Mouse (Mus musculus): ENCODE measurements at regions not wholly inside any gene's neighbourhood (a gene's known extent, or its start where the extent isn't known, plus 50 kb on each side); places are given as distances from the start of the nearest gene placed in this dataset.

DNA sequence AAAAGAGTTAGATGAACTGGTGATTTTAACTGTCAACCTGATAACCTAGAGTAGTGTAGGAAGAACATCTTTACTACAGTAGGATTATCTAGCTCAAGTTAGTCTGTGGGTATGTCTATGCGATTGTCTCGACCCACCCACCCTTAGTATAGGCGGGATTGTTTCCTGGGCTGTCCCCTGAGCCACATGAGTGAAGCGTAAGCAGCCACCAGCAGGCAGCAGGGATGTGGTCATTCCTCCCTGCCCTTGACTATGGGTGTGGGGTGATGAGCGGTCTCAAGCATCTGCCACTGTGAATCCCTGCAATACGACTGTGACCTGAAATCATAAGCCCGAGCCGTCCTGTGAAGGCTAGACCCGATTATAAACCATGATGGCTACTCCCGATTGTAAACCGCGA, 184.9 kb downstream of the Unc5cl start:
- no peaks in the 10 kb centered on the region for H3K27me3 ChIP-seq (ENCODE audit: control insufficient read depth, insufficient read depth, low read depth, low read length)
- H3K4me2 ChIP-seq (ENCODE audit: low read depth, low read length) = no peak overlapping the region
- H3K27ac ChIP-seq (ENCODE audit: low read length) = no peak overlapping the region
- H3K9me3 ChIP-seq (replicated peaks; ENCODE audit: control insufficient read depth, low read length) = no peaks in the 10 kb centered on the region
- no peaks in the 10 kb centered on the region for H3K4me1 ChIP-seq (ENCODE audit: control insufficient read depth, low read depth, low read length)
- H3K4me3 ChIP-seq (ENCODE audit: low read depth, low read length) = no peak overlapping the region
- no peak for ATAC-seq (ENCODE audit: low read depth)
- 75% methylated on average over 12 of the region's 12 CpGs for WGBS (ENCODE audit: insufficient replicate concordance)
- H3K36me3 ChIP-seq (ENCODE audit: control insufficient read depth, insufficient read depth) = no peaks in the 10 kb centered on the region
- H3K9ac ChIP-seq (ENCODE audit: low read depth, low read length) = no peak overlapping the region

- Histone ChIP-seq H3K36me3 (ENCODE audit: control insufficient read depth, insufficient read depth) (no peaks in the 10 kb centered on the region), H3K27me3 (ENCODE audit: control insufficient read depth, insufficient read depth, low read depth, low read length) (no peaks in the 10 kb centered on the region), H3K27ac (ENCODE audit: low read length) (no peak overlapping the region), H3K9ac (ENCODE audit: low read depth, low read length) (no peak overlapping the region), H3K4me3 (ENCODE audit: low read depth, low read length) (no peak overlapping the region), H3K4me2 (ENCODE audit: low read depth, low read length) (no peak overlapping the region), H3K9me3 (replicated peaks; ENCODE audit: control insufficient read depth, low read length) (no peaks in the 10 kb centered on the region), H3K4me1 (ENCODE audit: control insufficient read depth, low read depth, low read length) (no peaks in the 10 kb centered on the region)
- WGBS (ENCODE audit: insufficient replicate concordance) = 26% methylated on average over 5 of the region's 5 CpGs
- no peak for ATAC-seq (ENCODE audit: low read depth)
Observed at GRCm38 (mm10) chr17:48643533-48644019, 188.9 kb downstream of the Unc5cl start.

- H3K27me3 ChIP-seq (ENCODE audit: control insufficient read depth, insufficient read depth, low read depth, low read length) = no peaks in the 10 kb centered on the region
- H3K9ac ChIP-seq (ENCODE audit: low read depth, low read length) = no peak overlapping the region
- 66% methylated on average over 1 of the region's 1 CpGs for WGBS (ENCODE audit: insufficient replicate concordance)
- no peak overlapping the region for H3K4me2 ChIP-seq (ENCODE audit: low read depth, low read length)
- no peak overlapping the region for H3K4me3 ChIP-seq (ENCODE audit: low read depth, low read length)
- H3K9me3 ChIP-seq (replicated peaks; ENCODE audit: control insufficient read depth, low read length) = no peaks in the 10 kb centered on the region
- H3K4me1 ChIP-seq (ENCODE audit: control insufficient read depth, low read depth, low read length) = no peaks in the 10 kb centered on the region
- ATAC-seq (ENCODE audit: low read depth) = no peak
- no peaks in the 10 kb centered on the region for H3K36me3 ChIP-seq (ENCODE audit: control insufficient read depth, insufficient read depth)
- no peak overlapping the region for H3K27ac ChIP-seq (ENCODE audit: low read length)
Observed at GRCm38 (mm10) chr17:48645056-48645455, 190.4 kb downstream of the Unc5cl start.

DNA sequence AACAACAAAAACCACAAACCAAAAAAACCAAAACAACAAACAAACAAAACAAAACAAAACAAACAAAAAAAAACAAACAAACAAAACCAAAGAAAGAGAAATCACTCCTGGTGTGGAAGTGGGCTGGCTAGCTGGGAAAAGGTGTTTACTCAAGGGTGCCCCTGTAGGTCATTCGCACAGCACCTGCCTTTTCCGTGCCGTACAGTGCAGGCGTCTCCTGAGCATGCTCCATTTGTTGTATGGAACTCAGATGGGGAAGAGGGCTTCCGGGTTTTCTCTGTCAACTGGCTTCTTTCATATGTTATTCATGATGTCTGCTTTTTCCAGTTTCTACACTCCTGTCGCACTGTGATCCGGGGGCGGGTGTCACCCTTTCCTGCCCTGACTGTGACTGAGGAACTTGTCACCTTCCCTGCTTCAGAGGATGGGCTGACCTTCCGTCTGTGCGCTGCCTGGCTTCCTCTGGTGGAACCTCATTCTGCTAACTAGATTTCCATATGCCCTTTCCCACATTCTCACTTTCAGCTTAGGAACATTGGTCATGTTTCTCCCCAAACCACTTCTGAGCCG, 192.0 kb downstream of the Unc5cl start:
- WGBS (ENCODE audit: insufficient replicate concordance) = 31% methylated on average over 11 of the region's 11 CpGs
- Histone ChIP-seq H3K27ac (ENCODE audit: low read length) (no peak overlapping the region), H3K4me3 (ENCODE audit: low read depth, low read length) (no peak overlapping the region), H3K36me3 (ENCODE audit: control insufficient read depth, insufficient read depth) (no peaks in the 10 kb centered on the region), H3K9ac (ENCODE audit: low read depth, low read length) (no peak overlapping the region), H3K27me3 (ENCODE audit: control insufficient read depth, insufficient read depth, low read depth, low read length) (no peaks in the 10 kb centered on the region), H3K9me3 (replicated peaks; ENCODE audit: control insufficient read depth, low read length) (no peaks in the 10 kb centered on the region), H3K4me1 (ENCODE audit: control insufficient read depth, low read depth, low read length) (no peaks in the 10 kb centered on the region), H3K4me2 (ENCODE audit: low read depth, low read length) (0 out of 2 replicates have a peak overlapping the region, but pooled peaks have one; percentile 15)
- ATAC-seq (ENCODE audit: low read depth) = no peak

DNA sequence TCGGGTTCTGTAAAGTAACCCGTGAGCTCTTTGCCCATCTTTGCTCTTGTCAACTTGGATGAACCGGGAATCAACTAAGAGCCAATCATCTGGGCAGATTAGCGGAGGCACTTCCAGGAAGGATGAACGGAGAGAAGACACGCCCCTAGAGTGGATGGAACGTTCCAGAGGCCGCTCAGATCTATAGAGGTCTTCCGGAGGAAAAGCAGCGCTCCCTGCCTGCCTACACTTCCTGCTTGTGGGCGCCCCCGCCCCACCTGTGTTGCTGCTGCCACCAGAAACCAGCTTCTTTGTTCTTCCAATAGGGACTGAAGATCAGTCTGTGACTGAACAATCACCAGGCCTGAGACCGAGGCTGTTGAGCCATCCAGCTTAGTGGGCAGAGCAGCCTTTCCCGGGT, 192.7 kb downstream of the Unc5cl start:
- H3K27ac ChIP-seq (ENCODE audit: low read length) = no peak overlapping the region
- no peak for ATAC-seq (ENCODE audit: low read depth)
- H3K27me3 ChIP-seq (ENCODE audit: control insufficient read depth, insufficient read depth, low read depth, low read length) = no peaks in the 10 kb centered on the region
- H3K4me1 ChIP-seq (ENCODE audit: control insufficient read depth, low read depth, low read length) = no peaks in the 10 kb centered on the region
- H3K36me3 ChIP-seq (ENCODE audit: control insufficient read depth, insufficient read depth) = no peaks in the 10 kb centered on the region
- no peak overlapping the region for H3K4me3 ChIP-seq (ENCODE audit: low read depth, low read length)
- H3K9me3 ChIP-seq (replicated peaks; ENCODE audit: control insufficient read depth, low read length) = no peaks in the 10 kb centered on the region
- WGBS (ENCODE audit: insufficient replicate concordance) = 31% methylated on average over 14 of the region's 14 CpGs
- peak overlapping the region; percentile 15 for H3K4me2 ChIP-seq (ENCODE audit: low read depth, low read length)
- H3K9ac ChIP-seq (ENCODE audit: low read depth, low read length) = no peak overlapping the region

DNA sequence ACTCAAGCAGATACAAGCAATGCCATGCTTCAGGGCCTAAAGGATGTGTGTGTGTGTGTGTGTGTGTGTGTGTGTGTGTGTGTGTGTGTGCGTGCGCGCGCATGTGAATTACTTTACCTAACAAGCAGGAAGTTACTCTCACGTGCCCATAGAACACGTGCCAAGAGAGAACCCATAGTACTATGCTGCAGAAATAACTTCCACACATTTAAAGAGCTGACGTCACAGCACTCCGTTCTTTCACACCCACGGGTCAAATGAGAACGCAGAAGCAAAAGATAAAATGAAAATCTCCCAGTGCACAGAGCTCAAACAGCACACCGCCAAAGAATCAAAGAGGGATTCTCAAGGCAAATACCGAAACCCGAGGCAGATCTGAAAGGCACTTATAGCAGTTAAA, 195.9 kb downstream of the Unc5cl start:
- Histone ChIP-seq H3K4me2 (ENCODE audit: low read depth, low read length) (no peak overlapping the region), H3K36me3 (ENCODE audit: control insufficient read depth, insufficient read depth) (no peaks in the 10 kb centered on the region), H3K9me3 (replicated peaks; ENCODE audit: control insufficient read depth, low read length) (no peaks in the 10 kb centered on the region), H3K27me3 (ENCODE audit: control insufficient read depth, insufficient read depth, low read depth, low read length) (no peaks in the 10 kb centered on the region), H3K9ac (ENCODE audit: low read depth, low read length) (no peak overlapping the region), H3K27ac (ENCODE audit: low read length) (no peak overlapping the region), H3K4me3 (ENCODE audit: low read depth, low read length) (no peak overlapping the region), H3K4me1 (ENCODE audit: control insufficient read depth, low read depth, low read length) (no peaks in the 10 kb centered on the region)
- no peak for ATAC-seq (ENCODE audit: low read depth)
- WGBS (ENCODE audit: insufficient replicate concordance) = 77% methylated on average over 13 of the region's 13 CpGs

GRCm38 (mm10) chr17:48672749-48673148, 218.0 kb downstream of the Unc5cl start:
- no peak for ATAC-seq (ENCODE audit: low read depth)
- no peak overlapping the region for H3K9ac ChIP-seq (ENCODE audit: low read depth, low read length)
- H3K27me3 ChIP-seq (ENCODE audit: control insufficient read depth, insufficient read depth, low read depth, low read length) = no peaks in the 10 kb centered on the region
- H3K4me1 ChIP-seq (ENCODE audit: control insufficient read depth, low read depth, low read length) = no peaks in the 10 kb centered on the region
- no peak overlapping the region for H3K4me2 ChIP-seq (ENCODE audit: low read depth, low read length)
- H3K9me3 ChIP-seq (replicated peaks; ENCODE audit: control insufficient read depth, low read length) = no peaks in the 10 kb centered on the region
- 59% methylated on average over 3 of the region's 3 CpGs for WGBS (ENCODE audit: insufficient replicate concordance)
- no peaks in the 10 kb centered on the region for H3K36me3 ChIP-seq (ENCODE audit: control insufficient read depth, insufficient read depth)
- no peak overlapping the region for H3K27ac ChIP-seq (ENCODE audit: low read length)
- no peak overlapping the region for H3K4me3 ChIP-seq (ENCODE audit: low read depth, low read length)

GRCm38 (mm10) chr17:48678216-48678832, 223.6 kb downstream of the Unc5cl start:
- no peak for ATAC-seq (ENCODE audit: low read depth)
- Histone ChIP-seq H3K9me3 (replicated peaks; ENCODE audit: control insufficient read depth, low read length) (no peaks in the 10 kb centered on the region), H3K4me3 (ENCODE audit: low read depth, low read length) (no peak overlapping the region), H3K9ac (ENCODE audit: low read depth, low read length) (no peak overlapping the region), H3K36me3 (ENCODE audit: control insufficient read depth, insufficient read depth) (no peaks in the 10 kb centered on the region), H3K4me2 (ENCODE audit: low read depth, low read length) (no peak overlapping the region), H3K27ac (ENCODE audit: low read length) (no peak overlapping the region), H3K4me1 (ENCODE audit: control insufficient read depth, low read depth, low read length) (no peaks in the 10 kb centered on the region), H3K27me3 (ENCODE audit: control insufficient read depth, insufficient read depth, low read depth, low read length) (no peaks in the 10 kb centered on the region)
- 57% methylated on average over 12 of the region's 12 CpGs for WGBS (ENCODE audit: insufficient replicate concordance)

DNA sequence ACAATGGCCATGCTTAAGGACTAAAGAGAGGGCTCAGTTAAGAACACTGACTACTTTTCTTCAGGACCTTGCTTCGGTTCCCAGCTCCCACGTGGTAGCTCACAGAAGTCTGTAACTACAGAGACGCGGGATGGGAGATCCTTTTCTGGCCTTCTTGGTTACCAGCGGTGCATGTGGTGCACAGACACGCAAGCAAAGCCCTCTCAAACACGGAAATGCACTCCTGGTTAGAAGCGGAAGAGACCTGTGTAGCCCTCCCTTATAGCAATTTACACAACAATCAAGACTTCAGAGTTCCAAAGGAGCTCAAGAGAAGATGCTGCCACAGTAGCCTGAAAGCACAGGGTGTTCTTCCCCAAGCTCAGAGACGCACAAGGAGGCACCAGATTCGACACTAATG, 225.6 kb downstream of the Unc5cl start:
- Histone ChIP-seq H3K4me1 (ENCODE audit: control insufficient read depth, low read depth, low read length) (no peaks in the 10 kb centered on the region), H3K9ac (ENCODE audit: low read depth, low read length) (no peak overlapping the region), H3K36me3 (ENCODE audit: control insufficient read depth, insufficient read depth) (no peaks in the 10 kb centered on the region), H3K4me3 (ENCODE audit: low read depth, low read length) (no peak overlapping the region), H3K4me2 (ENCODE audit: low read depth, low read length) (no peak overlapping the region), H3K27me3 (ENCODE audit: control insufficient read depth, insufficient read depth, low read depth, low read length) (no peaks in the 10 kb centered on the region), H3K27ac (ENCODE audit: low read length) (no peak overlapping the region), H3K9me3 (replicated peaks; ENCODE audit: control insufficient read depth, low read length) (no peaks in the 10 kb centered on the region)
- ATAC-seq (ENCODE audit: low read depth) = no peak
- 55% methylated on average over 10 of the region's 10 CpGs for whole genome bisulfite sequencing (ENCODE audit: insufficient replicate concordance)
